Mouse (Mus musculus): ENCODE results near the gene Sec22b. TPM values are rescaled to one million over a fixed set of nuclear protein-coding genes. Genes with fewer than 3 reads are reported as not detected.
A peak's percentile ranks its signal among the peaks of the same experiment; 100 is the strongest.

The Sec22b gene
- polyA plus RNA-seq, 1 experiment from 2014 or later = 147 TPM

GRCm38 (mm10) chr3:97868733-97869132, 32.3 kb upstream of the Sec22b start:
- Histone ChIP-seq H3K4me3 (ENCODE audit: low read length) (no peak overlapping the region), H3K36me3 (ENCODE audit: insufficient read depth, low read length) (no peaks in the 10 kb centered on the region)
- whole genome bisulfite sequencing = 52% methylated on average over 5 of the region's 5 CpGs

GRCm38 (mm10) chr3:97869730-97870129, 31.3 kb upstream of the Sec22b start:
- no peaks in the 10 kb centered on the region for H3K9me3 ChIP-seq (ENCODE audit: low read length)
- H3K27ac ChIP-seq (ENCODE audit: low read length) = no peak overlapping the region
- H3K4me1 ChIP-seq (ENCODE audit: insufficient read depth, low read length) = peaks cover 8% of the 10 kb centered on the region; the same call in 1 of the 2 replicates
- WGBS = 61% methylated on average over 4 of the region's 4 CpGs
- H3K4me3 ChIP-seq (ENCODE audit: low read length) = no peak overlapping the region
- H3K27me3 ChIP-seq (ENCODE audit: insufficient read depth, low read length) = peaks cover 28% of the 10 kb centered on the region
- H3K36me3 ChIP-seq (ENCODE audit: insufficient read depth, low read length) = no peaks in the 10 kb centered on the region
- H3K9ac ChIP-seq (replicated peaks; ENCODE audit: low read length) = no peak overlapping the region
- no peak overlapping the region for H3K4me2 ChIP-seq (replicated peaks; ENCODE audit: low read depth, low read length)
- ATAC-seq (ENCODE audit: low FRiP score, low TSS enrichment) = no peak

More at GRCm38 (mm10) chr3:97868733-97869132, 32.3 kb upstream of the Sec22b start:
- H3K27me3 ChIP-seq (ENCODE audit: insufficient read depth, low read length) = peaks cover 28% of the 10 kb centered on the region
- H3K27ac ChIP-seq (ENCODE audit: low read length) = no peak overlapping the region
- no peak overlapping the region for H3K9ac ChIP-seq (replicated peaks; ENCODE audit: low read length)
- H3K4me2 ChIP-seq (replicated peaks; ENCODE audit: low read depth, low read length) = no peak overlapping the region
- no peaks in the 10 kb centered on the region for H3K9me3 ChIP-seq (ENCODE audit: low read length)
- peaks cover 8% of the 10 kb centered on the region; the same call in 1 of the 2 replicates for H3K4me1 ChIP-seq (ENCODE audit: insufficient read depth, low read length)
- no peak for ATAC-seq (ENCODE audit: low FRiP score, low TSS enrichment)

DNA sequence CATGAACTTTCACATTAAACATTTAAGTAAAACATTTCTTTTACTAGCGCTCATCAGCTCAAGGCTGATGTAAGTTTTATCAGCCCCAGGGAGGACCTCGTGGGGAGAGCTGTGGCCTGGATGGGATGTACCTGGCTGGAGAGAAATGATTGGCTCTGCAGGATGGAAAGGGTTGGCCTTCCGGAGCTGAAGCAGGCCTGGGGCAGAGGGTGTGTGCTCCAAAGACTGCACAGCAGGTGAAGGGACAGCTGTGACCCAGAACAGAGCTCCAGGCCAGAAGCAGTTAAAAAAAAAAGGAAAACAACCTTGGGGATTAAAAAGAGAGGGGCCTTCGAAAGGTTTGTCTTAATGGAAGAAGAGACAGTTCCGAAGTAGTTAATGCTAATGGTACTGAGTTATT, 26.2 kb upstream of the Sec22b start:
- Histone ChIP-seq H3K36me3 (ENCODE audit: insufficient read depth, low read length) (no peaks in the 10 kb centered on the region), H3K27ac (ENCODE audit: low read length) (no peak overlapping the region), H3K4me3 (ENCODE audit: low read length) (no peak overlapping the region), H3K4me2 (replicated peaks; ENCODE audit: low read depth, low read length) (no peak overlapping the region), H3K9ac (replicated peaks; ENCODE audit: low read length) (no peak overlapping the region), H3K27me3 (ENCODE audit: insufficient read depth, low read length) (no peaks in the 10 kb centered on the region; the same call in none of the 2 replicates), H3K9me3 (ENCODE audit: low read length) (no peaks in the 10 kb centered on the region), H3K4me1 (ENCODE audit: insufficient read depth, low read length) (no peaks in the 10 kb centered on the region)
- ATAC-seq (ENCODE audit: low FRiP score, low TSS enrichment) = no peak
- WGBS = 37% methylated on average over 5 of the region's 5 CpGs

GRCm38 (mm10) chr3:97876259-97876658, 24.7 kb upstream of the Sec22b start:
- no peaks in the 10 kb centered on the region for H3K36me3 ChIP-seq (ENCODE audit: insufficient read depth, low read length)
- ATAC-seq (ENCODE audit: low FRiP score, low TSS enrichment) = no peak
- no peak overlapping the region for H3K9ac ChIP-seq (replicated peaks; ENCODE audit: low read length)
- H3K27me3 ChIP-seq (ENCODE audit: insufficient read depth, low read length) = no peaks in the 10 kb centered on the region; the same call in 1 of the 2 replicates
- 31% methylated on average over 8 of the region's 8 CpGs for WGBS
- H3K4me2 ChIP-seq (replicated peaks; ENCODE audit: low read depth, low read length) = no peak overlapping the region
- no peaks in the 10 kb centered on the region for H3K9me3 ChIP-seq (ENCODE audit: low read length)
- H3K4me3 ChIP-seq (ENCODE audit: low read length) = no peak overlapping the region
- no peak overlapping the region for H3K27ac ChIP-seq (ENCODE audit: low read length)
- H3K4me1 ChIP-seq (ENCODE audit: insufficient read depth, low read length) = no peaks in the 10 kb centered on the region

- ATAC-seq (ENCODE audit: low FRiP score, low TSS enrichment) = no peak
Observed at GRCm38 (mm10) chr3:97879222-97879621, 21.8 kb upstream of the Sec22b start.

DNA sequence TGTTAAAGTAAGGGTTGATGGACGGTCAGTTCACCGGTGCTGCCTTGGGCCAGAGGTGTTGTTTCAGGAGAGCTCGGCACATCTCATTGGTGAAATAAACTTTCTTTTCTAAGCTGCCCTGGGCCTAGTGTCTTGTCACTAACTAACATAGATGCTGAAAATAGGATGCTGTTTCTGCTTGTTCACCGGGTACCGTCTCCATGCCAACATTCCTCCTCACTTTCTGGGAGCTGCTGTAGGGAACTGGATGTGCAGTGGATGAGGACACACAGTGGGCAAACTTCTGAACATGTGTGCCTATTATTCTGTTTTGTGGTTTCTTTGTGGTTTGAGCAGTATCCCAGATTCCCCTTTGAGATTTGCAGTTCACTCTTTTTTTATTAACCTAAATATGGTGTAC, 19.4 kb upstream of the Sec22b start:
- no peak overlapping the region for H3K4me2 ChIP-seq (replicated peaks; ENCODE audit: low read depth, low read length)
- no peak overlapping the region for H3K27ac ChIP-seq (ENCODE audit: low read length)
- no peaks in the 10 kb centered on the region; the same call in 1 of the 2 replicates for H3K27me3 ChIP-seq (ENCODE audit: insufficient read depth, low read length)
- no peaks in the 10 kb centered on the region for H3K4me1 ChIP-seq (ENCODE audit: insufficient read depth, low read length)
- no peak overlapping the region for H3K9ac ChIP-seq (replicated peaks; ENCODE audit: low read length)
- H3K36me3 ChIP-seq (ENCODE audit: insufficient read depth, low read length) = no peaks in the 10 kb centered on the region
- 94% methylated on average over 5 of the region's 5 CpGs for WGBS
- no peak for ATAC-seq (ENCODE audit: low FRiP score, low TSS enrichment)
- no peak overlapping the region for H3K4me3 ChIP-seq (ENCODE audit: low read length)
- H3K9me3 ChIP-seq (ENCODE audit: low read length) = no peaks in the 10 kb centered on the region

More at GRCm38 (mm10) chr3:97879222-97879621, 21.8 kb upstream of the Sec22b start:
- Histone ChIP-seq H3K9ac (replicated peaks; ENCODE audit: low read length) (no peak overlapping the region), H3K36me3 (ENCODE audit: insufficient read depth, low read length) (no peaks in the 10 kb centered on the region), H3K9me3 (ENCODE audit: low read length) (no peaks in the 10 kb centered on the region), H3K27me3 (ENCODE audit: insufficient read depth, low read length) (no peaks in the 10 kb centered on the region; the same call in 1 of the 2 replicates), H3K4me1 (ENCODE audit: insufficient read depth, low read length) (no peaks in the 10 kb centered on the region), H3K27ac (ENCODE audit: low read length) (no peak overlapping the region), H3K4me3 (ENCODE audit: low read length) (no peak overlapping the region), H3K4me2 (replicated peaks; ENCODE audit: low read depth, low read length) (no peak overlapping the region)
- 16% methylated on average over 5 of the region's 5 CpGs for WGBS

DNA sequence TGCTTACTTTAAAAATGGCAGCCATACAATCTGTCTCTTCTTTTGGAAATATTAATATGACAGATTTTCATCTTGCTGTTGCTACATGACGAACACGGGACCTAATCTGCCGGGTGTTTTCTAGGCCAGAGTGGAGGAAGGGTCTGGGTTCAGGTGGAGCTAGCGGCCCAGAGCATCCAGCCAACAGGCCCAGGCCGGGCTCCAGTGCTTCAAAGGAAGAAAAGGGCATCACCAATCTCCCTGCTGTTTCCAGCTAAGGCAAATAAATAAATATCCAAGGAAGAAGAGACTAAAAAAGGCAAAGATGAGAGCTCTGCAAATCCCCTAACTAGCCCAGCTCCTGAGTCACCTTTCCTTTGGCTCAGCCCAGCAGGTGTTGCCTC, 13.2 kb upstream of the Sec22b start:
- 67% methylated on average over 5 of the region's 5 CpGs for whole genome bisulfite sequencing
- no peak overlapping the region for H3K27ac ChIP-seq (ENCODE audit: low read length)
- H3K9ac ChIP-seq (replicated peaks; ENCODE audit: low read length) = no peak overlapping the region
- no peaks in the 10 kb centered on the region for H3K36me3 ChIP-seq (ENCODE audit: insufficient read depth, low read length)
- H3K27me3 ChIP-seq (ENCODE audit: insufficient read depth, low read length) = peaks cover 44% of the 10 kb centered on the region
- no peak overlapping the region for H3K4me2 ChIP-seq (replicated peaks; ENCODE audit: low read depth, low read length)
- no peaks in the 10 kb centered on the region for H3K9me3 ChIP-seq (ENCODE audit: low read length)
- H3K4me1 ChIP-seq (ENCODE audit: insufficient read depth, low read length) = peaks cover 9% of the 10 kb centered on the region
- H3K4me3 ChIP-seq (ENCODE audit: low read length) = no peak overlapping the region
- ATAC-seq (ENCODE audit: low FRiP score, low TSS enrichment) = no peak

DNA sequence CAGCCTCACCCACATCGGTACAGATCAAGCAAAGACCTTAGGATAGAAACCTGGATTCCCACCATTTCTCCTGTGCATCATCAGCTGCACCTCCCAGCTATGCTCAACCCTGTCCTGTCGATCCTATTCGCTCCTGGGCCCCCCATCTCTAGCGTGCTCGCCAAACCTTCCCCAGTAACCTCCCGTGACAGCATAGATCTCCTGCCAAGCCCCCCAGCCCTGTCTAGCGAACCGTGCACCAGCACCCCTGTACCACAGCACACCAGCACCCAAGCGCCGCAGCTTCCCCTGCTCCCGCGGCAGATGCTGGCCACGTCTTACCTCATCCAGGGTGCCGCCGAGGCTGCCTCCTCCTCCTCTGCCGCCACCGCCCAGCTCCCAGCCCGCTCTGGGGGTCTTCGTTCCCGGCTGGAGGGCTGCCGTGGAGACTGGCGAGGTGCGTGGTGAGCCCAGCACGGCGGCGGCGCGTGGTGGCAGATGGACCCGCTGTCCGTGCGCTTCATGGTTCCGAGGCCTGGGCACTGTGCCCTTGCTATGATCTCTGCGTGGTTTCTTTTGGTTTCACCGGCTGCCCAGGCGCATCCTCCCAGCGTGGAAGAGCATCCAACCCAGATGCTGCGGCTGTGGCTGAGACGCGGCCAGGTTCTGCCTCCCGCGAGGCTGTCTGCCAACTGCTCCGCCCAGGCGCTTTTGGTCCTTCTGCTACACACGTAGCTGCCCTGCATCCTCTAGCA, 12.7 kb upstream of the Sec22b start, which contains the start of gene Pde4dip:
TSS of gene Pde4dip (minus strand) at position 540 of the 734 bp plus-strand sequence.
- Histone ChIP-seq H3K9me3 (ENCODE audit: low read length) (no peaks in the 10 kb centered on the region), H3K27me3 (ENCODE audit: insufficient read depth, low read length) (peaks cover 44% of the 10 kb centered on the region), H3K9ac (replicated peaks; ENCODE audit: low read length) (peak within 1 kb of the TSS; percentile 45), H3K4me3 (ENCODE audit: low read length) (peak within 1 kb of the TSS; percentile 50), H3K27ac (ENCODE audit: low read length) (no peak within 1 kb of the TSS), H3K4me1 (ENCODE audit: insufficient read depth, low read length) (peaks cover 9% of the 10 kb centered on the region), H3K4me2 (replicated peaks; ENCODE audit: low read depth, low read length) (peak within 1 kb of the TSS; percentile 87), H3K36me3 (ENCODE audit: insufficient read depth, low read length) (no peaks in the 10 kb centered on the region)
- no peak for ATAC-seq (ENCODE audit: low FRiP score, low TSS enrichment)
- WGBS = 2% methylated on average over 44 of the region's 44 CpGs

DNA sequence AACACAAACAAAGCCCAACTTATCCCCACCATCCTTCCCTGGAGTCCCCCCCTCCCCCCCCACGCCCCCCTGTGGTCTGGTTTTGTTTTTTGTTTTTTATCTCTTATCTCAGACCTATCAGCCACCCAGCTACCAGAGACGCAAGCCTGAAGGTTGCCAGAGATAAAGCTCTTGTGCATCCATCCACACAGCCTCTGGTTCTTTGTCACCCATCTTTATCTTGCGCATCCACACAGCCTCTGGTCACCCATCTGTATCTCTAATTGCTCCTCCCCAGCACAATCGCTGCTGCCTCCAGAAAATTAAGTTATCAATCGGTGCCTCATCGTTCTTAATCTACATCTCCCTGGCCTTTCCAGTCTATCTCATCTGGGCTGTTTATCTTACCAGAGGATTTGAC, 10.8 kb upstream of the Sec22b start:
- WGBS = 77% methylated on average over 6 of the region's 6 CpGs
- no peak for ATAC-seq (ENCODE audit: low FRiP score, low TSS enrichment)

GRCm38 (mm10) chr3:97894695-97895094, 6.3 kb upstream of the Sec22b start:
- Histone ChIP-seq H3K9ac (replicated peaks; ENCODE audit: low read length) (no peak overlapping the region), H3K9me3 (ENCODE audit: low read length) (no peaks in the 10 kb centered on the region), H3K36me3 (ENCODE audit: insufficient read depth, low read length) (no peaks in the 10 kb centered on the region), H3K4me1 (ENCODE audit: insufficient read depth, low read length) (no peaks in the 10 kb centered on the region), H3K4me2 (replicated peaks; ENCODE audit: low read depth, low read length) (no peak overlapping the region), H3K4me3 (ENCODE audit: low read length) (no peak overlapping the region), H3K27ac (ENCODE audit: low read length) (no peak overlapping the region), H3K27me3 (ENCODE audit: insufficient read depth, low read length) (peaks cover 24% of the 10 kb centered on the region)
- no peak for ATAC-seq (ENCODE audit: low FRiP score, low TSS enrichment)
- WGBS = 51% methylated on average over 6 of the region's 6 CpGs

More for the DNA sequence above, 10.8 kb upstream of the Sec22b start:
- no peaks in the 10 kb centered on the region for H3K9me3 ChIP-seq (ENCODE audit: low read length)
- H3K4me3 ChIP-seq (ENCODE audit: low read length) = no peak overlapping the region
- H3K36me3 ChIP-seq (ENCODE audit: insufficient read depth, low read length) = no peaks in the 10 kb centered on the region
- peaks cover 9% of the 10 kb centered on the region for H3K4me1 ChIP-seq (ENCODE audit: insufficient read depth, low read length)
- no peak overlapping the region for H3K9ac ChIP-seq (replicated peaks; ENCODE audit: low read length)
- no peak overlapping the region for H3K27ac ChIP-seq (ENCODE audit: low read length)
- H3K4me2 ChIP-seq (replicated peaks; ENCODE audit: low read depth, low read length) = no peak overlapping the region
- peaks cover 44% of the 10 kb centered on the region for H3K27me3 ChIP-seq (ENCODE audit: insufficient read depth, low read length)

Data from kidney, embryonic 16.5 days (tissue).